Mouse (Mus musculus): ENCODE measurements around the gene Clcn7. TPM values are rescaled to one million over a fixed set of nuclear protein-coding genes. Genes with fewer than 3 reads are reported as not detected.
A peak's percentile ranks its signal among the peaks of the same experiment; 100 is the strongest.

Clcn7 gene
- polyA plus RNA-seq, 1 experiment, result 41.4 TPM

GRCm38 (mm10) chr17:25184129-25184691 lies 51.0 kb downstream of the Clcn7 start, which contains the start of gene BC003965:
BC003965 (plus strand) TSS chr17:25184554.
- DNase-seq (ENCODE audit: low read depth), result peak; percentile 100
- TF ChIP-seq CTCF (IDR thresholded peaks at IDR 0.05; ENCODE audit: borderline replicate concordance, extremely low read depth, insufficient read depth, insufficient read length), result no peak
- TF ChIP-seq POLR2A (IDR thresholded peaks at IDR 0.05; ENCODE audit: borderline replicate concordance, extremely low read depth, insufficient read depth, insufficient read length, poor library complexity, severe bottlenecking), result peak; percentile 47; the same call in 1 of the 2 replicates

GRCm38 (mm10) chr17:25184961-25185360 lies 51.8 kb downstream of the Clcn7 start:
- no peak for DNase-seq (ENCODE audit: low read depth)
- TF ChIP-seq POLR2A (IDR thresholded peaks at IDR 0.05; ENCODE audit: borderline replicate concordance, extremely low read depth, insufficient read depth, insufficient read length, poor library complexity, severe bottlenecking) (no peak), CTCF (IDR thresholded peaks at IDR 0.05; ENCODE audit: borderline replicate concordance, extremely low read depth, insufficient read depth, insufficient read length) (no peak)

GRCm38 (mm10) chr17:25187784-25188149 lies 54.6 kb downstream of the Clcn7 start:
- TF ChIP-seq CTCF (IDR thresholded peaks at IDR 0.05; ENCODE audit: borderline replicate concordance, extremely low read depth, insufficient read depth, insufficient read length), result no peak
- TF ChIP-seq POLR2A (IDR thresholded peaks at IDR 0.05; ENCODE audit: borderline replicate concordance, extremely low read depth, insufficient read depth, insufficient read length, poor library complexity, severe bottlenecking), result no peak
- no peak for DNase-seq (ENCODE audit: low read depth)

GRCm38 (mm10) chr17:25188150-25189031 lies 55.2 kb downstream of the Clcn7 start, which contains the start of gene Unkl:
Unkl (plus strand) TSS chr17:25188397.
- TF ChIP-seq CTCF (IDR thresholded peaks at IDR 0.05; ENCODE audit: borderline replicate concordance, extremely low read depth, insufficient read depth, insufficient read length) (no peak), POLR2A (IDR thresholded peaks at IDR 0.05; ENCODE audit: borderline replicate concordance, extremely low read depth, insufficient read depth, insufficient read length, poor library complexity, severe bottlenecking) (0 out of 2 replicates have a peak, but pooled peaks have one; percentile 28)
- DNase-seq (ENCODE audit: low read depth), result peak; percentile 77

- TF ChIP-seq POLR2A (IDR thresholded peaks at IDR 0.05; ENCODE audit: borderline replicate concordance, extremely low read depth, insufficient read depth, insufficient read length, poor library complexity, severe bottlenecking) (no peak), CTCF (IDR thresholded peaks at IDR 0.05; ENCODE audit: borderline replicate concordance, extremely low read depth, insufficient read depth, insufficient read length) (no peak)
- DNase-seq (ENCODE audit: low read depth), result no peak
Observed at GRCm38 (mm10) chr17:25189091-25189490, 55.9 kb downstream of the Clcn7 start.

- DNase-seq (ENCODE audit: low read depth), result no peak
- TF ChIP-seq POLR2A (IDR thresholded peaks at IDR 0.05; ENCODE audit: borderline replicate concordance, extremely low read depth, insufficient read depth, insufficient read length, poor library complexity, severe bottlenecking), result no peak
- no peak for TF ChIP-seq CTCF (IDR thresholded peaks at IDR 0.05; ENCODE audit: borderline replicate concordance, extremely low read depth, insufficient read depth, insufficient read length)
Observed at GRCm38 (mm10) chr17:25202401-25202800, 69.2 kb downstream of the Clcn7 start.

GRCm38 (mm10) chr17:25210006-25210405 lies 76.8 kb downstream of the Clcn7 start:
- no peak for DNase-seq (ENCODE audit: low read depth)
- TF ChIP-seq CTCF (IDR thresholded peaks at IDR 0.05; ENCODE audit: borderline replicate concordance, extremely low read depth, insufficient read depth, insufficient read length) (no peak), POLR2A (IDR thresholded peaks at IDR 0.05; ENCODE audit: borderline replicate concordance, extremely low read depth, insufficient read depth, insufficient read length, poor library complexity, severe bottlenecking) (no peak)

GRCm38 (mm10) chr17:25210680-25211466 lies 77.7 kb downstream of the Clcn7 start:
- DNase-seq (ENCODE audit: low read depth), result peak; percentile 5
- TF ChIP-seq POLR2A (IDR thresholded peaks at IDR 0.05; ENCODE audit: borderline replicate concordance, extremely low read depth, insufficient read depth, insufficient read length, poor library complexity, severe bottlenecking) (no peak), CTCF (IDR thresholded peaks at IDR 0.05; ENCODE audit: borderline replicate concordance, extremely low read depth, insufficient read depth, insufficient read length) (no peak)

- TF ChIP-seq POLR2A (IDR thresholded peaks at IDR 0.05; ENCODE audit: borderline replicate concordance, extremely low read depth, insufficient read depth, insufficient read length, poor library complexity, severe bottlenecking) (no peak), CTCF (IDR thresholded peaks at IDR 0.05; ENCODE audit: borderline replicate concordance, extremely low read depth, insufficient read depth, insufficient read length) (no peak)
- DNase-seq (ENCODE audit: low read depth), result no peak
Observed at GRCm38 (mm10) chr17:25211705-25212104, 78.5 kb downstream of the Clcn7 start.

Other genes with a start within 250 kb of the Clcn7 start
- gene Nubp2, start 247.0 kb upstream of the Clcn7 start, polyA plus RNA-seq (2012; rRNA removed), result 29.5 and 36.3 TPM in 2 replicates
- 84.5 and 105 TPM in 2 replicates for gene Spsb3, start 246.7 kb upstream of the Clcn7 start, polyA plus RNA-seq (2012; rRNA removed)
- 41.0 and 50.3 TPM in 2 replicates for gene Eme2, start 238.3 kb upstream of the Clcn7 start, polyA plus RNA-seq (2012; rRNA removed)
- gene Mrps34, start 238.3 kb upstream of the Clcn7 start, polyA plus RNA-seq (2012; rRNA removed), result 94.6 and 120 TPM in 2 replicates
- 71.5 and 91.4 TPM in 2 replicates for gene Nme3, start 236.9 kb upstream of the Clcn7 start, polyA plus RNA-seq (2012; rRNA removed)
- 217 and 242 TPM in 2 replicates for gene Mapk8ip3, start 196.4 kb upstream of the Clcn7 start, polyA plus RNA-seq (2012; rRNA removed)
- gene Jpt2, start 172.7 kb upstream of the Clcn7 start, polyA plus RNA-seq (2012; rRNA removed), result 62.9 and 65.5 TPM in 2 replicates
- 31.4 and 31.9 TPM in 2 replicates for gene Cramp1l, start 117.6 kb upstream of the Clcn7 start, polyA plus RNA-seq (2012; rRNA removed)
- gene Ift140, start 117.3 kb upstream of the Clcn7 start, polyA plus RNA-seq (2012; rRNA removed), result 22.9 and 23.9 TPM in 2 replicates
- 9.6 and 10.5 TPM in 2 replicates for gene Tmem204, start 49.8 kb upstream of the Clcn7 start, polyA plus RNA-seq (2012; rRNA removed)
- gene Telo2, start 17.4 kb upstream of the Clcn7 start, polyA plus RNA-seq (2012; rRNA removed), result 40.9 and 41.6 TPM in 2 replicates
- 0.07 TPM in 1 of 2 replicates, not detected in the other for gene Ptx4, start 12.6 kb upstream of the Clcn7 start, polyA plus RNA-seq (2012; rRNA removed)
- not detected in 2 replicates for gene Ccdc154, start 29.1 kb downstream of the Clcn7 start, polyA plus RNA-seq (2012; rRNA removed)
- gene Gm38655, start 42.1 kb downstream of the Clcn7 start, polyA plus RNA-seq (2012; rRNA removed), result not detected in 2 replicates
- gene BC003965, start 51.2 kb downstream of the Clcn7 start, polyA plus RNA-seq (2012; rRNA removed), result 22.3 and 29.5 TPM in 2 replicates
- 22.3 and 24.1 TPM in 2 replicates for gene Unkl, start 55.0 kb downstream of the Clcn7 start, polyA plus RNA-seq (2012; rRNA removed)
- 75.1 and 108 TPM in 2 replicates for gene Gnptg, start 106.7 kb downstream of the Clcn7 start, polyA plus RNA-seq (2012; rRNA removed)
- gene Tsr3, start 106.8 kb downstream of the Clcn7 start, polyA plus RNA-seq (2012; rRNA removed), result 40.8 and 54.0 TPM in 2 replicates
- 15.6 and 16.6 TPM in 2 replicates for gene Baiap3, start 123.0 kb downstream of the Clcn7 start, polyA plus RNA-seq (2012; rRNA removed)
- gene Ube2i, start 141.2 kb downstream of the Clcn7 start, polyA plus RNA-seq (2012; rRNA removed), result 481 and 573 TPM in 2 replicates
- 0.08 and 0.19 TPM in 2 replicates for gene Prss34, start 165.0 kb downstream of the Clcn7 start, polyA plus RNA-seq (2012; rRNA removed)
- not detected in 2 replicates for gene Prss28, start 175.3 kb downstream of the Clcn7 start, polyA plus RNA-seq (2012; rRNA removed)
- gene Prss29, start 185.3 kb downstream of the Clcn7 start, polyA plus RNA-seq (2012; rRNA removed), result not detected in 2 replicates
- 0.06 TPM in 1 of 2 replicates, not detected in the other for gene Tpsab1, start 212.2 kb downstream of the Clcn7 start, polyA plus RNA-seq (2012; rRNA removed)
- gene Tpsb2, start 232.9 kb downstream of the Clcn7 start, polyA plus RNA-seq (2012; rRNA removed), result 0.62 and 2.5 TPM in 2 replicates
- gene Tpsg1, start 235.9 kb downstream of the Clcn7 start, polyA plus RNA-seq (2012; rRNA removed), result 0.45 and 0.72 TPM in 2 replicates